Mouse (Mus musculus): ENCODE measurements around the gene Snx1. TPM values are rescaled to one million over a fixed set of nuclear protein-coding genes. Genes with fewer than 3 reads are reported as not detected.

Snx1 gene
- polyA plus RNA-seq, 1 experiment from 2014 or later = 119 TPM

DNA sequence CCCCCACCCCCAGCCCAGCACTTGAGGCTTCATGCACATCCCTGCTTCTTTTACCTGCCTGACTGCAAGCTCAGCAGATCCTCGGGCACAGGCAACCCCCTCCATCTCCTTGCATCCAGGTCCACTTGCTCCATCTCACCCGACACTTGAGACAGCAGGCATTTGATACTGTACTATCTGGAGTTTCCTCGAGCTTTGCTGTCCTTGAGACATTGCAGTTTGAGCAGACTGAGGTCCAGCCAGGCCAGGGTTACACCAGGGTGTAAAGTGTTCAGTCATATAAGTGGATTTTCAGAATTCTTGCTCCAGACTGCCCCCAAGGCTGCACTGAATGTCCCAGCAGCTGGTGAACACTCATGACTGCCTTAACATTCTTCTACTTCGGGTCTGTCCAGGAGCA lies 84.1 kb downstream of the Snx1 start:
- Histone ChIP-seq H3K27ac (no peak overlapping the region), H3K9me3 (no peaks in the 10 kb centered on the region), H3K4me1 (no peaks in the 10 kb centered on the region), H3K4me2 (no peak overlapping the region), H3K36me3 (peaks cover 38% of the 10 kb centered on the region), H3K4me3 (no peak overlapping the region), H3K9ac (no peak overlapping the region), H3K27me3 (no peaks in the 10 kb centered on the region)
- WGBS = 74% methylated on average over 4 of the region's 4 CpGs
- ATAC-seq (ENCODE audit: insufficient number of reproducible peaks, insufficient read depth, low FRiP score, low TSS enrichment, low read depth) = no peak

- H3K9ac ChIP-seq = no peak overlapping the region
- H3K4me1 ChIP-seq = no peaks in the 10 kb centered on the region
- no peak for ATAC-seq (ENCODE audit: insufficient number of reproducible peaks, insufficient read depth, low FRiP score, low TSS enrichment, low read depth)
- H3K27me3 ChIP-seq = no peaks in the 10 kb centered on the region
- H3K9me3 ChIP-seq = no peaks in the 10 kb centered on the region
- H3K27ac ChIP-seq = no peak overlapping the region
- no peak overlapping the region for H3K4me3 ChIP-seq
- WGBS = 85% methylated on average over 3 of the region's 3 CpGs
- H3K36me3 ChIP-seq = peaks cover 42% of the 10 kb centered on the region
- H3K4me2 ChIP-seq = no peak overlapping the region
These were observed 85.6 kb downstream of the Snx1 start for GRCm38 (mm10) chr9:66040801-66041200.

GRCm38 (mm10) chr9:66039290-66039689 lies 87.1 kb downstream of the Snx1 start:
- H3K27ac ChIP-seq = no peak overlapping the region
- ATAC-seq (ENCODE audit: insufficient number of reproducible peaks, insufficient read depth, low FRiP score, low TSS enrichment, low read depth) = no peak
- H3K4me2 ChIP-seq = no peak overlapping the region
- no peaks in the 10 kb centered on the region for H3K9me3 ChIP-seq
- H3K4me3 ChIP-seq = no peak overlapping the region
- 82% methylated on average over 4 of the region's 4 CpGs for WGBS
- H3K9ac ChIP-seq = no peak overlapping the region
- peaks cover 49% of the 10 kb centered on the region for H3K36me3 ChIP-seq
- H3K27me3 ChIP-seq = no peaks in the 10 kb centered on the region
- no peaks in the 10 kb centered on the region for H3K4me1 ChIP-seq

- no peak overlapping the region for H3K27ac ChIP-seq
- 90% methylated on average over 4 of the region's 4 CpGs for WGBS
- H3K36me3 ChIP-seq = peaks cover 49% of the 10 kb centered on the region
- ATAC-seq (ENCODE audit: insufficient number of reproducible peaks, insufficient read depth, low FRiP score, low TSS enrichment, low read depth) = no peak
- H3K9ac ChIP-seq = no peak overlapping the region
- no peaks in the 10 kb centered on the region for H3K27me3 ChIP-seq
- no peak overlapping the region for H3K4me3 ChIP-seq
- no peak overlapping the region for H3K4me2 ChIP-seq
- H3K4me1 ChIP-seq = no peaks in the 10 kb centered on the region
- no peaks in the 10 kb centered on the region for H3K9me3 ChIP-seq
These were observed 87.8 kb downstream of the Snx1 start for GRCm38 (mm10) chr9:66038581-66038980.

Other genes with a start within 250 kb of the Snx1 start
- 218 and 232 TPM in 2 replicates for gene Pclaf, start 236.3 kb downstream of the Snx1 start, polyA plus RNA-seq (2015; fragmentation: Nextera tagmentation; extraction: Ambion mirVana)
- gene Trip4, start 217.8 kb downstream of the Snx1 start, polyA plus RNA-seq (2015; fragmentation: Nextera tagmentation; extraction: Ambion mirVana) = 40.1 and 40.8 TPM in 2 replicates
- 22.8 and 26.0 TPM in 2 replicates for gene Csnk1g1, start 217.7 kb downstream of the Snx1 start, polyA plus RNA-seq (2015; fragmentation: Nextera tagmentation; extraction: Ambion mirVana)
- gene Ppib, start 66.4 kb downstream of the Snx1 start, polyA plus RNA-seq (2015; fragmentation: Nextera tagmentation; extraction: Ambion mirVana) = 568 and 589 TPM in 2 replicates
- 5.3 and 5.6 TPM in 2 replicates for gene Snx22, start 56.9 kb downstream of the Snx1 start, polyA plus RNA-seq (2015; fragmentation: Nextera tagmentation; extraction: Ambion mirVana)
- gene Ciao2a, start within 50 bp of the Snx1 start, polyA plus RNA-seq (2015; fragmentation: Nextera tagmentation; extraction: Ambion mirVana) = 177 and 184 TPM in 2 replicates
- gene Dapk2, start 31.6 kb upstream of the Snx1 start, polyA plus RNA-seq (2015; fragmentation: Nextera tagmentation; extraction: Ambion mirVana) = 5.3 and 6.7 TPM in 2 replicates
- 24.0 and 26.0 TPM in 2 replicates for gene Herc1, start 223.9 kb upstream of the Snx1 start, polyA plus RNA-seq (2015; fragmentation: Nextera tagmentation; extraction: Ambion mirVana)